Mouse (Mus musculus): ENCODE data around the gene Spata16.

The Spata16 gene

GRCm38 (mm10) chr3:26970529-26970928 is 333.1 kb downstream of the Spata16 start:
- DNase-seq (ENCODE audit: low read depth, low spot score): no peak

GRCm38 (mm10) chr3:26971276-26971675 is 333.9 kb downstream of the Spata16 start:
- no peak for DNase-seq (ENCODE audit: low read depth, low spot score)

GRCm38 (mm10) chr3:26972105-26972504 is 334.7 kb downstream of the Spata16 start:
- peak; percentile 15 for DNase-seq (ENCODE audit: low read depth, low spot score)

GRCm38 (mm10) chr3:26979603-26980002 is 342.2 kb downstream of the Spata16 start:
- peak; percentile 13 for DNase-seq (ENCODE audit: low read depth, low spot score)

DNA sequence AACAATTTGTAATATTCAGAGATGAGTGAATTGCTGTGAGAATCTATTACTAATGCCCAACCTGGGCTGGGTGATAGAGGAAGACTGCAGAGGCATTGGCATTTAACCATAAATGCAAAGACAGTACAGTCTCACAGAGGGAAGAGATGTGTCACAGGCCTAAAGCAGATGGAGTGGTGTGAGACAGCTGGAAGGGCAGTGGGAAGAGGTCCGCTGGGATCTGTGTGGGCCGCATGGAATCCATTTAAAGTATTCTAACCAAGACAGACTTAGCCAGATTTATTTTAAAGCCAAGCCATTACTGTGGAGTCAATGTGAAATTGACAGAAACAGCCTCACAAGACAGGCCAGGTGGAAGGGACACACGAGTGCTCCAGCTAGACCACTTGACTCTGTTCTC is 343.0 kb downstream of the Spata16 start:
- DNase-seq (ENCODE audit: low read depth, low spot score): no peak

GRCm38 (mm10) chr3:26981979-26982623 is 344.7 kb downstream of the Spata16 start:
- no peak for DNase-seq (ENCODE audit: low read depth, low spot score)

DNA sequence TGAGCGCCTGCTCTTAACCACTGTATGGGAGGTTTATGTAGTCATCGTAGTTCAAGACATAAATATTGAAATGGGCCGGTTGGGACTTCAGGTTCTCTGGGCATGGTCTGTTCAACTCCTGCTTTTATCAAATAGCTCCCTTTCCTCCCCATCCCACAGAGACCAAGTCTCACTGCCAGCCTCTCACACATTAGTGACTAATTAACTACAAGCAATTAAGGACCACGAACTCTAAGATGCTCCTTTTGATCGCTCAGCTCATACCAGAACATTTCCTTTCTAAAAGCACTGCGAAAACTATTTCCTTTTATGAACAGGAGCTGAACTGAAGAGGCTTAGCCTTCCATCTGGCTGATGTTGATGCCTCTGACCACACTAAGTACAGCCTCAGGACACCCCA is 346.3 kb downstream of the Spata16 start:
- no peak for DNase-seq (ENCODE audit: low read depth, low spot score)

GRCm38 (mm10) chr3:27006844-27007243 is 369.4 kb downstream of the Spata16 start:
- DNase-seq (ENCODE audit: low read depth, low spot score): no peak

- no peak for DNase-seq (ENCODE audit: low read depth, low spot score)
Measured at GRCm38 (mm10) chr3:27027957-27028356, 390.5 kb downstream of the Spata16 start.

- no peak for DNase-seq (ENCODE audit: low read depth, low spot score)
Measured at GRCm38 (mm10) chr3:27028526-27028925, 391.1 kb downstream of the Spata16 start.

GRCm38 (mm10) chr3:27030067-27030857 is 392.8 kb downstream of the Spata16 start:
- no peak for DNase-seq (ENCODE audit: low read depth, low spot score)
